Mouse (Mus musculus) gastrocnemius, adult 8-10 months (tissue): ENCODE data around the gene Sgsm3. TPM values are rescaled to one million over a fixed set of nuclear protein-coding genes. Genes with fewer than 3 reads are reported as not detected.
A peak's percentile ranks its signal among the peaks of the same experiment; 100 is the strongest.

Source experiments
- microRNA-seq: library from miRNA; unstranded; fragments of <30 nt; microRNA quantifications from one replicate; pipeline ENCODE4 v1.2.0, GENCODE M21; 2022
- total RNA-seq, 4 experiments: library from RNA; stranded (reverse); gene quantifications; 2 replicates each; pipeline ENCODE4 v1.2.4; 2022

The Sgsm3 gene
- total RNA-seq, 4 experiments from 2014 or later, result 14.9 to 22.1 (median 20.1) TPM

Small RNA genes within 50 kb of the gene (microRNA-seq; reads per million reads assigned to microRNA genes)
- gene Mir5113, result 24.1 reads per million, percentile 24 among the genes with 10 or more reads in this experiment

Other genes starting within 250 kb of the Sgsm3 start
- gene Adsl, start 29.3 kb upstream of the Sgsm3 start, total RNA-seq, result 100 to 1,000 TPM; 142 to 167 (median 153) TPM
- 10 to 100 TPM; 13.8 to 23.9 (median 17.8) TPM for gene Mrtfa, start 213.0 kb downstream of the Sgsm3 start, total RNA-seq